Mouse (Mus musculus) monocyte, adult 2 months (primary cell): Measurements from ENCODE around the gene Gm2564.
"Not testable (repeated sequence)": the region's sequence is repeated elsewhere in the genome, so short reads cannot be mapped to it uniquely, and the experiment has no call there.

Source experiments
- DNase-seq, 2 experiments: peaks; one replicate each; pipeline ENCODE4 v3.0.0; 2022; ENCODE audit warnings: low spot score in 2 of 2, low read depth in 1 of 2

Gene Gm2564

GRCm38 (mm10) chr4:42629419-42629818, at the start of gene Gm2564:
Gm2564 (plus strand) TSS chr4:42629719.
- not testable (repeated sequence) for DNase-seq

- DNase-seq, result not testable (repeated sequence)
These were observed 17.6 kb upstream of the Gm2564 start, which contains the start of gene Gm10591 for GRCm38 (mm10) chr4:42611895-42612294. Gm10591 (plus strand) TSS chr4:42612195.

- DNase-seq, result not testable (repeated sequence)
These were observed 25.4 kb downstream of the Gm2564 start, which contains the start of gene Ccl27b for GRCm38 (mm10) chr4:42654951-42655350. Ccl27b (plus strand) TSS chr4:42655251.

DNA sequence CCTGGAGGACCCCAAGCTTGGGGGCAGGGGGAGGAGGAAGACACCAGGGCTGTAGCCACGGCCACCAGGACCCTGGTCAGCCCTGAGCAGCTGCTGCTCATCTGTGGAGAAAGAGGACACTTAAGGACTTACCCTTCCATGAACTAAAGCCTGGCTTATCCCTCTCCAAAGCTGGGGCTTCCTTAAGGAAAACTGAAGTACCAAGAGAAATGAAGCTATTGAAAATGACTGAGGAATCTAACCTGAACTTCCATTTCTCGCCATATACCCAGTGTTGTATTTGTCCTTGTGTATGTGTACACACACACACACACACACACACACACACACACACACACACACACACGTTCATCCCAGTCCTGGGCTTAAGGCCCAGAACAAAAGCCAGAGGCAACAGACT, 32.3 kb downstream of the Gm2564 start, which contains the start of gene Il11ra2:
Gene Il11ra2, minus strand, starts transcription at position 101 of the 400 bp plus-strand sequence.
- not testable (repeated sequence) for DNase-seq

DNA sequence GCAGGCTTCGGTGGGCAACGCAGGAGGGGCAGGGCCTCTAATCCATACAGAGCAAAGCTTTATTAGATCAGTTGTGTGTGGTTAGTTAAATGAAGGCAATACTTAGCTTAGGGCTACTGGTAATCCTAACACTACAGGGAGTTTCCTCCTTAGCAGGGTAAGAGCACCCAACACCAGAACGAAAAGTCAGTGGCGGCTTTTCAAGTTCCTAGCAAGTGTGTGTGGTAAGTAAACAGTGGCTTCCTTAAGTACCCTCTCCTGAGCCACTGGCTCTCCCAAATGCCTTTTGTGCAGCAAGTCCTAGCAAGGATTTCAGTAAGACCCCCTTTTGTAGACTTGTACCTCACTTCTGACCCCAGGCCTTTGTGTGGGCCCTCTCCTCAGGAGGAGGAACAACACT, 45.9 kb downstream of the Gm2564 start:
- not testable (repeated sequence) for DNase-seq

DNA sequence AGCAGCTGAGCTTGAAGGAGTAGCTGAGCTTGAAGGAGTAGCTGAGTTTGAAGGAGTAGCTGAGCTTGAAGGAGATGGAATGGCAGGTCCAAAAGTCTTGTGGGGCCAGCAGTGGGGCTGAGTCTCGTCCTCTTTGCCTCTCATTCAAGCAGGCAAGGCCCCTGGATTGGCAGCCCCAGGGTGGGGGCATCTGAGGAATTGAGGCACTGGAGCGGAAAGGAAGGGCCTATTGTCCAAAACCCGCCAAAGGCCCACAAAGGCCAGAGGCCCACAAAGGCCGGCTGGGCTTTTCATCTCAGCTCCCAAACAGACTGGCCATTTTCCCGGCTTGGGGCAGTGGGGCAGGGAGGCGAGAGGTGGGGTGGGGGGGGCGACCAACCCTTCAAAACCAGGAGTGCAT, 49.8 kb downstream of the Gm2564 start:
- not testable (repeated sequence) for DNase-seq

GRCm38 (mm10) chr4:42680374-42681356, 51.1 kb downstream of the Gm2564 start:
- not testable (repeated sequence) for DNase-seq
